Mouse (Mus musculus) cerebellum, adult (tissue): ENCODE results near the gene H2al1g.
"Not testable (repeated sequence)": the region's sequence is repeated elsewhere in the genome, so short reads cannot be mapped to it uniquely, and the experiment has no call there.

Source experiments
- ATAC-seq: cut with Nextera tagmentation; 2 replicates; pipeline ENCODE4 v1.9.2; 2017; ENCODE audit warnings: mild to moderate bottlenecking, moderate library complexity, mixed read lengths; ENCODE audit not compliant: insufficient number of reproducible peaks, low FRiP score, low TSS enrichment

Gene H2al1g

DNA sequence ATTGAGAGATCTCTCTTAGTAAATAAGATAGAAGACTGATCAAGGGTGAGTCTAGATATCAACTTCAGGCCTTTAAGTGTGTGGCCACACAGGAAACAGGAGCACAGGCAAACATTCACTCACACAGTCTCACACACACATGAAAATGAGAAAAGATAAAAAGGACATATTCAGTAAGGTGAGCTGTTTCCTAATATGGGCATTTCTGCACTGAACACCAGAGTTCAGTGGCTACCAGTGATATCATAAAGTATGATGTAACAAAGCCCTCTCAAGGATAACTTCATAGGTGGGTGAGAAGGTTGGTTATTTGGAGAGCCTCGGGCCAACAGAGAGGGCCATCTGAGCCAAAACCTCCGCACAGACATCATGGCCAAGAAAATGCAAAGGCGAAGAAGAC lies at the start of gene H2al1g:
Gene H2al1g, plus strand, starts transcription at position 301 of the 400 bp plus-strand sequence.
- not testable (repeated sequence) for ATAC-seq

DNA sequence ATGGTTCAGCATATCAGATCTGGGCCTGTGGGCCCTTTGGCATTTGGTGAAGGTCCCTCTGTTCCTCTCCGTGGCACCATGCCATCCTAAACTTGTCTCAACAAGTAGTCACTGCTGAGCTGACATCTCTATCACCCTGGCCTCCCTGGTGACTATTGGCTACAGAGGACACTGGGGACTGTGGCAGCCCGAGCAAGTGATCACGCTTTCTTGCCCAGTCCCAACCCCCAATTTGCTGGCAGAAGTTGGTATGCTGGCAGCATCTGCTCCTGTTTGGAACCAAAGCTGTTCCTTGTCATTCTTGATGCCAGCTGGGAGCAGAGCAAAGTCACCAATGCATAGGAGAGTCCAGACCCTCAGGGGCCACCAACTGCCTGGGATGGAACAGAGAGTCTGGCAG lies 49.0 kb upstream of the H2al1g start:
- ATAC-seq = no peak

- no peak for ATAC-seq
These were observed 44.9 kb upstream of the H2al1g start for GRCm38 (mm10) chrX:11273190-11273589.

DNA sequence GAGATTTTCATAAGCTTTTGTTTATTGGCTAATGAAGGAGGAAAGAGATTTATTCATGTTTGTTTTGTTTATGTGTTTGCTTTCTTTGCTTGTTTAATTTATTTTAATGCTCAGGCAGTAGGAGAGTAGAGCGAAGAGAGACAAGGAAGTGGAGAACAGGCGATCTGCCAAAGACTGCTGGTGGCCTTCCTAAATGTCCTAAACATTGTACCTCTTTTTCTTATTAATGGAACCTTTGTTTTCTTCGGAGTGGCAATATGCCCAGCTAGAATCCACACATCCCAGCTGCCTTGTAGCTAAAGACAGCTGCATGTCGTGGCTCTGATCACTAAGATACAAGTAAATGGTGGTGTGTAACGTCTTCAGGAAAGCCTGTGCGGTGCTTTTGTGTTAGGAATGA lies 41.0 kb upstream of the H2al1g start:
- ATAC-seq = no peak

- no peak for ATAC-seq
These were observed 37.3 kb upstream of the H2al1g start for GRCm38 (mm10) chrX:11280741-11281140.

DNA sequence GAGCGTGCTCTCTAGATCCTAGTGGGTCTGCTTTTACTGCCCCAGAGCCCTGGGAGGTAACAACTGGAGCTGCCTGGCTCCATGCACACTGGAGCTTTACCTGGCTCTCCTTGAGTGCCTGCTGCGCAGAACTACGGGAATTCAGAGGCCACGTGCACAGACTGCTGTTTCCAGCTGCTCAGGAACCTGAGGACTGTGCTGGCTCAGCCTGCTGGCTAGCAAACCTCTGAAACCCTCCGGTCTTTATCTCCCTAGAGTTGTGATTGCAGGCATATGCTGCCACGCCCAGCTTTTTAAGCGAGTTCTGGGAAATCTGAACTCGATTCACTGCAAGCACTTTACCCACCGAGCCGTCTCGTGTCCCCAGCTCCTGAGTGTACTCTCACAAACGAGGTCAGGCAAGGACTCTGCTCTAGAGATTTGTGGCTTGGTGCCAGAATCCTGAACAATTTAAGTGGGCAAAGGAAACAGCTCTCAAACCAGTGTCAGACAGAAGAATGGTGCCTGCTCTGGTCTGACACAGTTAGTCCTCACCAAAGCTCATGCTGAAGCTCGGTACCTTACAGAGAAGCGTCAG lies 29.7 kb upstream of the H2al1g start:
- ATAC-seq = no peak

DNA sequence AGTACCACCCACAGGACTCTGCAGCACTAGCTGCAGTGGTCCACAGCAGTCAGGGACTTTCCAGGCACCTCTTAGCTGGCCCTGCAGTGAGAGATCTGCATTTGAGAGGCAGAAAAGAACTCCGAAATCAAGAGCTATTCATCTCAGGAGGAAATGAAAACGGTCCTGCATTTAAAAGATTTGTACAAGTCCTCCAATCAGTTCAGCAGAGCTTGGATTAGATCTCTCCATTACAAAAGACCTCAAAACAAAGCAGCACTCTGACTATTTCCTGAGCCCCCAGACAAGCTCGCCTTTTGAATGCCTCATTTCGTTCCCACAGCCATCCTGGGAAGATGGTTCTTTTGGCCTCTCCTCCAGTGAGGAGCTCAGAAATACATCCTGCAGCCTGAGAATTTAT lies 28.8 kb upstream of the H2al1g start:
- ATAC-seq = no peak

DNA sequence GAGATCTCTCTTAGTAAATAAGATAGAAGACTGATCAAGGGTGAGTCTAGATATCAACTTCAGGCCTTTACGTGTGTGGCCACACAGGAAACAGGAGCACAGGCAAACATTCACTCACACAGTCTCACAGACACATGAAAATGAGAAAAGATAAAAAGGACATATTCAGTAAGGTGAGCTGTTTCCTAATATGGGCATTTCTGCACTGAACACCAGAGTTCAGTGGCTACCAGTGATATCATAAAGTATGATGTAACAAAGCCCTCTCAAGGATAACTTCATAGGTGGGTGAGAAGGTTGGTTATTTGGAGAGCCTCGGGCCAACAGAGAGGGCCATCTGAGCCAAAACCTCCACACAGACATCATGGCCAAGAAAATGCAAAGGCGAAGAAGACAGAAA lies 19.1 kb upstream of the H2al1g start, which contains the start of gene H2al1a:
Gene H2al1a, plus strand, starts transcription at position 301 of the 400 bp plus-strand sequence.
- not testable (repeated sequence) for ATAC-seq

DNA sequence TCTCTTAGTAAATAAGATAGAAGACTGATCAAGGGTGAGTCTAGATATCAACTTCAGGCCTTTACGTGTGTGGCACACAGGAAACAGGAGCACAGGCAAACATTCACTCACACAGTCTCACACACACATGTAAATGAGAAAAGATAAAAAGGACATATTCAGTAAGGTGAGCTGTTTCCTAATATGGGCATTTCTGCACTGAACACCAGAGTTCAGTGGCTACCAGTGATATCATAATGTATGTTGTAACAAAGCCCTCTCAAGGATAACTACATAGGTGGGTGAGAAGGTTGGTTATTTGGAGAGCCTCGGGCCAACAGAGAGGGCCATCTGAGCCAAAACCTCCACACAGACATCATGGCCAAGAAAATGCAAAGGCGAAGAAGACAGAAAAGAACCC lies 15.9 kb upstream of the H2al1g start, which contains the start of gene H2al1b:
Gene H2al1b, plus strand, starts transcription at position 301 of the 400 bp plus-strand sequence.
- not testable (repeated sequence) for ATAC-seq

GRCm38 (mm10) chrX:11305355-11305754 lies 12.7 kb upstream of the H2al1g start, which contains the start of gene H2al1c:
TSS of gene H2al1c (plus strand) at chrX:11305655.
- ATAC-seq = not testable (repeated sequence)

- ATAC-seq = not testable (repeated sequence)
These were observed 9.5 kb upstream of the H2al1g start, which contains the start of gene H2al1d for GRCm38 (mm10) chrX:11308524-11308923. TSS of gene H2al1d (plus strand) at chrX:11308824.

- ATAC-seq = not testable (repeated sequence)
These were observed 6.4 kb upstream of the H2al1g start, which contains the start of gene H2al1e for GRCm38 (mm10) chrX:11311634-11312033. TSS of gene H2al1e (plus strand) at chrX:11311934.

DNA sequence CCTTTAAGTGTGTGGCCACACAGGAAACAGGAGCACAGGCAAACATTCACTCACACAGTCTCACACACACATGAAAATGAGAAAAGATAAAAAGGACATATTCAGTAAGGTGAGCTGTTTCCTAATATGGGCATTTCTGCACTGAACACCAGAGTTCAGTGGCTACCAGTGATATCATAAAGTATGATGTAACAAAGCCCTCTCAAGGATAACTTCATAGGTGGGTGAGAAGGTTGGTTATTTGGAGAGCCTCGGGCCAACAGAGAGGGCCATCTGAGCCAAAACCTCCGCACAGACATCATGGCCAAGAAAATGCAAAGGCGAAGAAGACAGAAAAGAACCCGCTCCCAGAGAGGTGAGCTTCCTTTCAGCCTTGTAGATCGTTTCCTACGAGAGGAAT lies 3.2 kb upstream of the H2al1g start, which contains the start of gene H2al1f:
Gene H2al1f, plus strand, starts transcription at position 301 of the 400 bp plus-strand sequence.
- ATAC-seq = not testable (repeated sequence)

DNA sequence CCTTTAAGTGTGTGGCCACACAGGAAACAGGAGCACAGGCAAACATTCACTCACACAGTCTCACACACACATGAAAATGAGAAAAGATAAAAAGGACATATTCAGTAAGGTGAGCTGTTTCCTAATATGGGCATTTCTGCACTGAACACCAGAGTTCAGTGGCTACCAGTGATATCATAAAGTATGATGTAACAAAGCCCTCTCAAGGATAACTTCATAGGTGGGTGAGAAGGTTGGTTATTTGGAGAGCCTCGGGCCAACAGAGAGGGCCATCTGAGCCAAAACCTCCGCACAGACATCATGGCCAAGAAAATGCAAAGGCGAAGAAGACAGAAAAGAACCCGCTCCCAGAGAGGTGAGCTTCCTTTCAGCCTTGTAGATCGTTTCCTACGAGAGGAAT lies 3.1 kb downstream of the H2al1g start, which contains the start of gene H2al1h:
Gene H2al1h, plus strand, starts transcription at position 301 of the 400 bp plus-strand sequence.
- ATAC-seq = not testable (repeated sequence)

- ATAC-seq = not testable (repeated sequence)
These were observed 6.3 kb downstream of the H2al1g start, which contains the start of gene H2al1i for GRCm38 (mm10) chrX:11324359-11324758. TSS of gene H2al1i (plus strand) at chrX:11324659.

GRCm38 (mm10) chrX:11327522-11327921 lies 9.5 kb downstream of the H2al1g start, which contains the start of gene H2al1j:
TSS of gene H2al1j (plus strand) at chrX:11327822.
- not testable (repeated sequence) for ATAC-seq

GRCm38 (mm10) chrX:11345762-11346161 lies 27.7 kb downstream of the H2al1g start:
- 0 out of 2 replicates have a peak, but pooled peaks have one; percentile 20 for ATAC-seq

- no peak for ATAC-seq
These were observed 28.7 kb downstream of the H2al1g start for GRCm38 (mm10) chrX:11346756-11347155.

DNA sequence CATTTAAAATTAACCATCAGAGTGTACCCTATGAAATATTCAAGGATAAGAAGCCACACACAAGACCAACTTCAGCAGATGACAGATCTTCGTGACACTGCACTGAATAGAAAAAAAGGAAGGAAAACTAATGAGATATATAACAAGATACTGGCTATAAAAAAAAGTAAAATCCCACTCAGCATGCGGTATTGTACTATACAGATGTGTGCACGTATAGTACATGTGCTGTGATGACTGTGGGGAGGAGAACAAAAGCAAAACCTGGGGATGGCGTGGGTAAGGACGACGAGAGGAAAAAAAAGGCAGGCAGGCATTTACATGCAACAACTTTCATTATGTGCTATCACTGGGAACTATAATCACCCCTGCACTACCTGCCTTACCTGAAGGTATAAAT lies 42.8 kb downstream of the H2al1g start:
- ATAC-seq = no peak

DNA sequence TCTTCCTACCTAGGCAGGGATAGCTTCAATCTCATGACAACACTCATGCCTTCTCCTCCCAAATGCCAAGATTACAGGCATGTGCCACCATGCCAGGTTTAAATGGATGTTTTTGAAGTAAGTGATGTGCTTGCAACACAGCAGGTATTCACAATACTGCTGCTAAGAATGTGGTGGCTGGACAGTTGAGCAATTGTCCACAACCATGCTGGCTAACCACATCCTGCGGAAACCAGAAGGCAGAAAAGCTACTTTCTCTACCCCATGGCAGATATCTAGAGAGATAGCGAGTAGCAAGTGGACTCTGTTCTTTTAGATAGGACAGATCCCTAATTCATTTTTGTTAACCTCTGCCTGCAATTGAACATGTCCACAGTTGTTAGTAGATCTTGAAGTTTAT lies 43.2 kb downstream of the H2al1g start:
- ATAC-seq = no peak

GRCm38 (mm10) chrX:11363890-11364289 lies 45.8 kb downstream of the H2al1g start:
- ATAC-seq = peak; percentile 72

DNA sequence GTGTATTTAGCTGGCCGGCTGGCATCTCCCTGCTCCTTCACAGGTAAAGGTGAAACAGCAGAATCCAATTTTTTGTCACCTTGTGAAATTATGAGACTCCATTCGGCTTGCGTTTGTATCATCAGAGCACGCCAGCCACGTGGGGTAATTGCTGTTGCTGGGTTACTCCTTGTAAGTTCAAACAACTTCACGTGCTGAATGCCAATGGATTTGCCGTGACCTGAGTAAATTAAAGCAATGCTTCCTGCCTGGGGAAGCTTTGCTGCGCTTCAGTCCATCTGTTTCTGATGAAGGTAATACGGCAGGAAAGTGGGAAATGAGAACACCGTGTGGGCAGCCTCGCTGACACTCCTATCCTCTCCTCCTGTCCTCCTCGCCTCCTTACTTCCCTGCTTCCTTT lies 47.1 kb downstream of the H2al1g start:
- no peak for ATAC-seq
